8 mouse cellular contexts compared by ENCODE assay signal in the genomic region with DNA sequence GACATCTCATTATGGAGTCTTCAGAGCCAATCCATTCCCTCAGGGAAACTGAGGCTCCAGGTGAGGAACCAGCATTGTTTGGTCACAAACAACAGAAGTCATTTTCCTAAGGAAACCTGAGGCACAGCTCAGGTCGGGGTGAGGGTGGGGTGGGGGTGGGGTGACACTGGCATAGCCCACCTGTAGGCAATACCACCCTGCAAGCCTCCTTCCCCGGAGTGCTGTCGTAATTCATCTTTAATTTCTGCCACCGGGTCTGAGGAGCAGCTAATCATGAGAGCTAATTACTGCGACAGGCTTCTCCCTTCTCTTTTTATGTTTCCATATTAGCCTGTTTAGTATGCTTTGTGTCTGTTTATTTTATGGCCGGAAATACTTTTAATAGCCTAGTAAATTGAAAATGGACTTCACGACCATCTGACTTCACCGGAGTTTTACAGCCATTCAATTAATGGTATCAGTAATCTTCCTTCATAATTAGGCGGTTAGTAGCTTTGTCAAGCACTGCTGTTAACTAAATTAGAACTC.
DNase-seq lines count a peak whose midpoint lies in the region; ATAC-seq and TF ChIP-seq lines count a peak whose summit lies in the region.

No protein-coding gene starts in this region.

- peaks cover 65% of the 10 kb centered on the region for H3K27me3 ChIP-seq in heart, embryonic 12.5 days (replicated peaks)
- H3K27me3 ChIP-seq in lung, embryonic 14.5 days (ENCODE audit: insufficient read depth, low read length) = 0 out of 2 replicates have a peak, but pooled peaks cover 3% of the 10 kb centered on the region
- peaks cover 74% of the 10 kb centered on the region for H3K27me3 ChIP-seq in neural tube, embryonic 13.5 days
- H3K27me3 ChIP-seq in liver, embryonic 12.5 days (replicated peaks) = peaks cover 68% of the 10 kb centered on the region

- no peaks in the 10 kb centered on the region for H3K9me3 ChIP-seq in heart, embryonic 12.5 days (replicated peaks)
- H3K9me3 ChIP-seq in lung, embryonic 14.5 days (ENCODE audit: low read depth, low read length) = no peaks in the 10 kb centered on the region
- H3K9me3 ChIP-seq in neural tube, embryonic 13.5 days = no peaks in the 10 kb centered on the region
- H3K9me3 ChIP-seq in liver, embryonic 12.5 days (replicated peaks) = no peaks in the 10 kb centered on the region

- 60% methylated on average over 9 of the region's 9 CpGs for WGBS in heart, embryonic 12.5 days
- WGBS in lung, embryonic 14.5 days = 32% methylated on average over 9 of the region's 9 CpGs
- WGBS in neural tube, embryonic 13.5 days = 18% methylated on average over 9 of the region's 9 CpGs
- 47% methylated on average over 9 of the region's 9 CpGs for WGBS in liver, embryonic 12.5 days (ENCODE audit: insufficient replicate concordance)

- no peak overlapping the region for H3K4me3 ChIP-seq in heart, embryonic 12.5 days
- no peak overlapping the region for H3K4me3 ChIP-seq in lung, embryonic 14.5 days (ENCODE audit: low read depth, low read length)
- no peak overlapping the region for H3K4me3 ChIP-seq in neural tube, embryonic 13.5 days
- H3K4me3 ChIP-seq in liver, embryonic 12.5 days = no peak overlapping the region

- H3K4me1 ChIP-seq in heart, embryonic 12.5 days (replicated peaks) = peaks cover 35% of the 10 kb centered on the region
- H3K4me1 ChIP-seq in lung, embryonic 14.5 days (ENCODE audit: insufficient read depth) = peaks cover 14% of the 10 kb centered on the region
- H3K4me1 ChIP-seq in neural tube, embryonic 13.5 days (replicated peaks) = peaks cover 41% of the 10 kb centered on the region
- H3K4me1 ChIP-seq in liver, embryonic 12.5 days = no peaks in the 10 kb centered on the region

- peak overlapping the region; percentile 51 for H3K4me2 ChIP-seq in heart, embryonic 12.5 days
- peak overlapping the region; percentile 49 for H3K4me2 ChIP-seq in lung, embryonic 14.5 days
- H3K4me2 ChIP-seq in neural tube, embryonic 13.5 days = peak overlapping the region; percentile 45
- no peak overlapping the region for H3K4me2 ChIP-seq in liver, embryonic 12.5 days

- ATAC-seq in heart, embryonic 12.5 days (ENCODE audit: insufficient number of reproducible peaks, low FRiP score) = no peak
- no peak for ATAC-seq in lung, embryonic 14.5 days (ENCODE audit: insufficient read depth)
- ATAC-seq in neural tube, embryonic 13.5 days (ENCODE audit: low read depth) = peak; percentile 64
- ATAC-seq in liver, embryonic 12.5 days = no peak

- DNase-seq in heart, postnatal 4 days = no peak
- DNase-seq in lung, embryonic 14.5 days = peak; percentile 26
- DNase-seq in lung, postnatal 4 days = no peak
- DNase-seq in hindlimb bud, embryonic 11.5 days (ENCODE audit: extremely low spot score, low read depth, low spot score) = peak; percentile 85
- no peak for DNase-seq in retina, postnatal 1 day

- peak overlapping the region; percentile 60 for H3K27ac ChIP-seq in heart, embryonic 12.5 days (ENCODE audit: poor library complexity, severe bottlenecking)
- H3K27ac ChIP-seq in lung, embryonic 14.5 days (ENCODE audit: low read depth) = no peak overlapping the region; the same call in 1 of the 2 replicates
- peak overlapping the region; percentile 76 for H3K27ac ChIP-seq in neural tube, embryonic 13.5 days (replicated peaks)
- H3K27ac ChIP-seq in liver, embryonic 12.5 days = no peak overlapping the region

- no peak for TF ChIP-seq CTCF in lung, embryonic 14.5 days (IDR thresholded peaks at IDR 0.05; ENCODE audit: low read depth)

- no peaks in the 10 kb centered on the region for H3K36me3 ChIP-seq in heart, embryonic 12.5 days
- no peaks in the 10 kb centered on the region for H3K36me3 ChIP-seq in lung, embryonic 14.5 days (ENCODE audit: insufficient read depth)
- H3K36me3 ChIP-seq in neural tube, embryonic 13.5 days = no peaks in the 10 kb centered on the region
- no peaks in the 10 kb centered on the region for H3K36me3 ChIP-seq in liver, embryonic 12.5 days

- no peak overlapping the region for H3K9ac ChIP-seq in heart, embryonic 12.5 days
- H3K9ac ChIP-seq in lung, embryonic 14.5 days = no peak overlapping the region
- no peak overlapping the region for H3K9ac ChIP-seq in neural tube, embryonic 13.5 days
- no peak overlapping the region for H3K9ac ChIP-seq in liver, embryonic 12.5 days

Comparison
In these comparisons a context has a peak if more than half of its experiments do, and no peak if none do; other contexts are left out.
1. DNase-seq: peak in lung, embryonic 14.5 days (single experiment) and hindlimb bud, embryonic 11.5 days (single experiment); none in heart, postnatal 4 days (single experiment), lung, postnatal 4 days (0 of 2) and retina, postnatal 1 day (single experiment).
2. H3K27ac ChIP-seq: peak in heart, embryonic 12.5 days (single experiment) and neural tube, embryonic 13.5 days (single experiment); none in lung, embryonic 14.5 days (single experiment) and liver, embryonic 12.5 days (single experiment).